Mouse (Mus musculus) hindbrain, postnatal 0 days (tissue): ENCODE data around the gene Tmeff1. TPM values are rescaled to one million over a fixed set of nuclear protein-coding genes. Genes with fewer than 3 reads are reported as not detected.
"Not testable (repeated sequence)": the region's sequence is repeated elsewhere in the genome, so short reads cannot be mapped to it uniquely, and the experiment has no call there.

Experiments
- ATAC-seq: fragments of 200-750 bp; cut with Nextera tagmentation; 2 replicates; pipeline ENCODE4 v1.8.0; 2017; ENCODE audit warnings: mild to moderate bottlenecking, moderate TSS enrichment, moderate library complexity
- DNase-seq: peaks from one replicate; pipeline ENCODE4 v3.0.0-alpha.2; 2015; ENCODE audit warnings: low spot score
- H3K27ac ChIP-seq: fragments of 300-500 bp; sonication (generic); 2 replicates; pipeline ENCODE4 v1.5.1; 2014; ENCODE audit warnings: mild to moderate bottlenecking
- H3K27me3 ChIP-seq: fragments of 300-500 bp; sonication (generic); 2 replicates; pipeline ENCODE4 v1.6.1; 2014; ENCODE audit warnings: low read length, mixed read lengths; ENCODE audit not compliant: insufficient read depth
- H3K36me3 ChIP-seq: fragments of 300-500 bp; sonication (generic); 2 replicates; pipeline ENCODE4 v1.6.1; 2014; ENCODE audit warnings: low read length, mixed read lengths; ENCODE audit not compliant: insufficient read depth
- H3K4me1 ChIP-seq: fragments of 300-500 bp; sonication (generic); 2 replicates; pipeline ENCODE4 v1.6.1; 2014; ENCODE audit warnings: antibody characterized with exemption, low read length, mixed read lengths; ENCODE audit not compliant: insufficient read depth
- H3K4me2 ChIP-seq: fragments of 300-500 bp; sonication (generic); 2 replicates; pipeline ENCODE4 v1.6.1; 2014; ENCODE audit warnings: low read depth, mild to moderate bottlenecking, low read length, moderate library complexity, mixed read lengths
- H3K4me3 ChIP-seq: fragments of 300-500 bp; sonication (generic); 2 replicates; pipeline ENCODE4 v1.5.1; 2014; ENCODE audit warnings: low read length
- H3K9ac ChIP-seq: fragments of 300-500 bp; sonication (generic); replicated peaks from 2 replicates; pipeline ENCODE4 v1.6.1; 2014; ENCODE audit warnings: mild to moderate bottlenecking, low read length, moderate library complexity, mixed read lengths
- H3K9me3 ChIP-seq: fragments of 300-500 bp; sonication (generic); 2 replicates; pipeline ENCODE4 v1.6.1; 2016; ENCODE audit warnings: low read length, mixed read lengths
- CTCF ChIP-seq: IDR thresholded peaks from 2 replicates; pipeline ENCODE4 v1.5.1; 2016; ENCODE audit warnings: antibody characterized with exemption, control low read depth, low read depth
- WGBS: fragments of 180-500 bp; shearing (Covaris S2); extraction: QIAGEN DNeasy Blood & Tissue Kit; methylation state at CpG from one replicate; pipeline ENCODE4 v1.1.7; 2014; 5-methylcytosine and 5-hydroxymethylcytosine counted together
- polyA plus RNA-seq: library from polyadenylated mRNA; unstranded; fragments of >200 nt; fragmentation: Nextera tagmentation; extraction: Ambion mirVana; gene quantifications from 2 replicates; pipeline ENCODE4 v1.2.1, GENCODE M21; 2015
- total RNA-seq: library from RNA; depleted of rRNA; stranded (reverse); fragments of >200 nt; gene quantifications from 2 replicates; pipeline ENCODE4 v1.2.3, GENCODE M21; 2014

The Tmeff1 gene
- total and polyA plus RNA-seq, 2 experiments from 2014 or later, result 193 to 195 TPM

DNA sequence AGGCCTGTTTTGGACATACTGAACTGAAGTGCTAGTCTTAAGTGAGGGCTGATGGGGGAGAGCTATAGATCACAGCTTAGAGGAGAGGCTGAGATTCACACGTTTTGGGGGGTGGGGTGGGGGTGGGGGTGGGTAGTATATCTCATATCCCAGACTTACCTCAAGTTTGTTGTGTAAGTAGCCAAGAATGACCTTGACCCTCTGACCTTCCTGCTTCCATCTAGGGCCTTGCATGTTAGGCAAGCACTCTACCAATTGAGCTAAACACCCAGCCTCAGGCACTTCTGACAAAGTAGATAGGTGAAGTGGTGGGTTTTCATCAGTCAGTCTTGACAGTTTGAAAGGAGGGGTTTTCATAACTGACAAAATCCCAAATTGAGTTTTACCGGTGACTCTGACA is 92.8 kb downstream of the Tmeff1 start:
- Histone ChIP-seq H3K4me3 (no peak overlapping the region), H3K4me1 (no peaks in the 10 kb centered on the region), H3K9me3 (no peaks in the 10 kb centered on the region), H3K36me3 (peaks cover 15% of the 10 kb centered on the region; the same call in 1 of the 2 replicates), H3K9ac (no peak overlapping the region), H3K27me3 (no peaks in the 10 kb centered on the region), H3K4me2 (no peak overlapping the region), H3K27ac (no peak overlapping the region)
- WGBS, result 82% methylated on average over 2 of the region's 2 CpGs
- DNase-seq (no peak), ATAC-seq (no peak)
- no peak for TF ChIP-seq CTCF

DNA sequence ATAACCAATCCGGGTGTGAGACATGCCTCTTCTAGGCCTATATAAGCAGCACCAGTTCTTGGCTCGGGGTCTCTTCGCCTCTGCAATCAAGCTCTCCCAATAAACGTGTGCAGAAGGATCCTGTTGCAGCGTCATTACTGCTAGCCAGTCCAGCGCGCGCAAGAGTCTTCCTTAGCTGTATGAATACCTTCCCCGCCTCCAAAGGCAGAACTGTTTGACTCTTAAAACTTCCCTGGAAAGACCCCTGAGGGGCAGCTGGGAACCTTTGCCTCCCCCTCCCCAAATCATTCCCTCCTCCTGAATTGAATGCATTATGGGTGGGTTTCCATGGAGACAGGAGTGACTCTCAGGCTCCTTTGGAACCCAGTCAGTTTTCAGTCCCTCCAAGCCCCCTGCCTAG is 93.8 kb downstream of the Tmeff1 start:
- Histone ChIP-seq H3K27me3 (no peaks in the 10 kb centered on the region), H3K36me3 (peaks cover 8% of the 10 kb centered on the region; the same call in 1 of the 2 replicates), H3K9ac (no peak overlapping the region), H3K4me1 (no peaks in the 10 kb centered on the region), H3K27ac (no peak overlapping the region), H3K4me3 (no peak overlapping the region), H3K9me3 (no peaks in the 10 kb centered on the region), H3K4me2 (no peak overlapping the region)
- ATAC-seq (no peak), DNase-seq (no peak)
- 89% methylated on average over 9 of the region's 9 CpGs for WGBS
- TF ChIP-seq CTCF, result no peak

DNA sequence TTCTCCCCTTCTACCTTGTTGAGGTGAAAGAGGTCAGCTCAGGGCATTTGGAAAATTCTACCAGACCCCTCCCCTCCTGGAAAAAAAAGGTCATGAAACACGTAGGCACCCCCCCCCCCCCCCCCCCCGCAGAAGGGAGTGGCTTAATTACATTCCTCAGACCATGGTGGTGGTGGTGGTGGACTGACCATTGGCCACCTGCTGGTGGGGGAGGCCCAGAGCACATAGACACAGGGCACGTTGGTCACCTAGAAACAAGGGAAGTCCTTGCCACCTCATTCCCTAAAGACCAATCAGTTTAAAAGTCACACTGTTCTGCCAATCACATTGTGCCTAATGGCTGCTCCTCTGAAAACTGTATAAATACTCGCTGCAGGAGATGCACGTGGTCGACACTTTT is 94.8 kb downstream of the Tmeff1 start:
- not testable (repeated sequence) for H3K4me3 ChIP-seq, ATAC-seq, DNase-seq, H3K27ac ChIP-seq, H3K4me1 ChIP-seq, H3K9me3 ChIP-seq, H3K9ac ChIP-seq, H3K27me3 ChIP-seq, H3K4me2 ChIP-seq, H3K36me3 ChIP-seq
- WGBS, result 64% methylated on average over 5 of the region's 6 CpGs

DNA sequence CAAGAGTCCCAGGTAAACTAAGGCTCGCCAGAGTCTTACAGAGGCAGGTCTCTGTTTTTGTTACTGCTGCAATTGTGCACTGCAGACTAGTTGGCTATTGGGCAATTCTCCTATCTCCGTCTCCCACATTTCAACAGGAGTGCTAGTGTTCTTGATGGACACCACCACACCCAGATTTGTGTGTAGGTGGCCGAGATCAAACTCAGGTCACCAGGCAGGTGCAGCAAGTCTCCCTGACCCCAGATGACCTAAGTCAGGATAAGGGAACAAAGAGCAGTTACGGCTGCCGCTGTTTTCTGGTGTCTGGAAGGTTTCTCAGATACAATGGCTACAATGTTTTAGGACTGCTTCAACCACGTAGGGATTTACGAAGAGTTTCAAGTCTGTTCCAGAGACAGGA is 95.2 kb downstream of the Tmeff1 start:
- H3K9me3 ChIP-seq, result no peaks in the 10 kb centered on the region
- no peak overlapping the region for H3K27ac ChIP-seq
- no peaks in the 10 kb centered on the region for H3K4me1 ChIP-seq
- H3K36me3 ChIP-seq, result 0 out of 2 replicates have a peak, but pooled peaks cover 8% of the 10 kb centered on the region
- 76% methylated on average over 7 of the region's 7 CpGs for WGBS
- no peak for TF ChIP-seq CTCF
- no peak overlapping the region for H3K4me2 ChIP-seq
- no peak for DNase-seq
- no peaks in the 10 kb centered on the region for H3K27me3 ChIP-seq
- H3K9ac ChIP-seq, result no peak overlapping the region
- no peak for ATAC-seq
- H3K4me3 ChIP-seq, result no peak overlapping the region

DNA sequence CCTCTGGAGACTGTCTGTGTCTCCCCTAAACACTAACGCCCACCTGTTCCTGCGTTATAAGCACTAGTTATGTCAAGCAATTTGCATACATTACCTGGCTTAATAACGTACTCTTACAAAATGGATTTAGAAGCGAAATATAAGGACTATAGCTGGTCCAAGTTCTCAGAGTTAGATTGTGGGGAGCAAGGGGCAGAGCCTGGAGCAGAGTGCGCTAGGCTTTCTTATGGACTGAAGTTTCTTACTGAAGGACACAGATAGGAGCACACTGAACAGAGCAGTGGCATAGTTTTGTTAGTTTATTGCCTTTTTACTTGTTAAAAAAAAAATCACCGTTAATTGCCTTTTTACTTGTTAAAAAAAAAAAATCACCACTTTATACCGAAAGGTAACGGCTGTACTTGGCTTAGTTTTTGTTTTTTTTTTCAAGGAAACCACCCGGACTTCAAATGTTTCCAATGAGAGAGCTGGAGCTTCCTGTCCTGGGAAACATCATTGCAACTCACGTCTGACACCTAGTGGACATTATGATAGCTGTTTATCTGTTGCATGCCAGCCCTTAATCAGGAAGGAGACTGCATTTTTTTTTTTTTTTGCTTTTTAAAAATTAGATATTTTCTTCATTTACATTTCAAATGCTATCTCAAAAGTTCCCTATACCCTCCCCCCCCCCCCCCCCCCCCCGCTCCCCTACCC is 95.8 kb downstream of the Tmeff1 start:
- Histone ChIP-seq H3K9me3 (no peaks in the 10 kb centered on the region), H3K36me3 (0 out of 2 replicates have a peak, but pooled peaks cover 8% of the 10 kb centered on the region), H3K4me2 (0 out of 2 replicates have a peak overlapping the region, but pooled peaks have one; percentile 25), H3K27me3 (no peaks in the 10 kb centered on the region), H3K4me1 (no peaks in the 10 kb centered on the region), H3K27ac (no peak overlapping the region), H3K4me3 (no peak overlapping the region), H3K9ac (no peak overlapping the region)
- ATAC-seq (peak; percentile 50; the same call in 1 of the 2 replicates), DNase-seq (peak; percentile 91)
- 39% methylated on average over 10 of the region's 11 CpGs for WGBS
- TF ChIP-seq CTCF, result peak; percentile 85

DNA sequence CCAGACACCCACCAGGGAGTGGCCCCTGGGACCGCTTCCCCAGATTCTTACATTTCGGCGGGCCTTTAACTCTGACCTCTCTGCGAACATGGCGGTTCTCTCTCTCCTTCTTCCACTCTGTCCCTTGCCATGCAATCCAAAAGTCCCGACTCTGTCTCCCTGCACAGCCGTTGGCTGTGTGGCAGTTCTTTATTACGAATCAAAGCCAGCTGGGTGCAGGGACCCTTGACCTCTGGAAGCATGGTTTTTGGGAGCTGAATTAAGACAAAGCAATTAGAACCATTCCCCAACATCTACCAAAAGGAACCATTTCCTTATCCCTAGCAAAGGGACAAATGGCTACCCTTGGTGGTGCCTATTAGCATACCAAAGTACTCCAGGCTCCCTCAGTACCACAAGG is 98.2 kb downstream of the Tmeff1 start:
- Histone ChIP-seq H3K36me3 (no peaks in the 10 kb centered on the region), H3K4me2 (no peak overlapping the region), H3K27me3 (no peaks in the 10 kb centered on the region), H3K9me3 (no peaks in the 10 kb centered on the region), H3K27ac (no peak overlapping the region), H3K4me1 (no peaks in the 10 kb centered on the region), H3K9ac (no peak overlapping the region), H3K4me3 (no peak overlapping the region)
- no peak for ATAC-seq
- WGBS, result 77% methylated on average over 8 of the region's 8 CpGs
- TF ChIP-seq CTCF, result no peak
- DNase-seq, result no peak

DNA sequence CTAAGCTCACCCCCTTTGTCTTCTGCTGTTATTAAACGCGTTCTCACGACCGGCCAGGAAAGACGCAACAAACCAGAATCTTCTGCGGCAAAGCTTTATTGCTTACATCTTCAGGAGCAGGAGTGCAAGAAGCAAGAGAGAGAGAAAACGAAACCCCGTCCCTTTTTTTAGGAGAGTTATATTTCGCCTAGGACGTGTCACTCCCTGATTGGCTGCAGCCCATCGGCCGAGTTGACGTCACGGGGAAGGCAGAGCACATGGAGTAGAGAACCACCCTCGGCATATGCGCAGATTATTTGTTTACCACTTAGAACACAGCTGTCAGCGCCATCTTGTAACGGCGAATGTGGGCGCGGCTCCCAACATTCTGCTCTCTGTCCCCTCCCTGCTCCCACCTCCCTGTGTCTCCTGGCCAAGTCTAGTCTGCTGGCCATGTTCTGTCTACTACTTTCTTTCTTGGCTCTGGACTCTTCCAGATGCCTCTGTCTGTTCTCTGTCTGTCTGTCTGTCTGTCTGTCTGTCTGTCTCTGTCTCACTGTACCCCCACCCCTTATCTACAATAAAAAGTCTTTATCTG is 98.7 kb downstream of the Tmeff1 start:
- H3K27ac ChIP-seq, H3K9ac ChIP-seq, ATAC-seq, H3K4me2 ChIP-seq, H3K27me3 ChIP-seq, H3K36me3 ChIP-seq, DNase-seq, H3K9me3 ChIP-seq, H3K4me1 ChIP-seq, H3K4me3 ChIP-seq: not testable (repeated sequence)
- 96% methylated on average over 15 of the region's 21 CpGs for WGBS
